Mouse (Mus musculus): ENCODE measurements around the gene Ston1. TPM values are rescaled to one million over a fixed set of nuclear protein-coding genes. Genes with fewer than 3 reads are reported as not detected.

The Ston1 gene
- polyA plus RNA-seq, 1 experiment from 2014 or later, result 2.4 TPM

DNA sequence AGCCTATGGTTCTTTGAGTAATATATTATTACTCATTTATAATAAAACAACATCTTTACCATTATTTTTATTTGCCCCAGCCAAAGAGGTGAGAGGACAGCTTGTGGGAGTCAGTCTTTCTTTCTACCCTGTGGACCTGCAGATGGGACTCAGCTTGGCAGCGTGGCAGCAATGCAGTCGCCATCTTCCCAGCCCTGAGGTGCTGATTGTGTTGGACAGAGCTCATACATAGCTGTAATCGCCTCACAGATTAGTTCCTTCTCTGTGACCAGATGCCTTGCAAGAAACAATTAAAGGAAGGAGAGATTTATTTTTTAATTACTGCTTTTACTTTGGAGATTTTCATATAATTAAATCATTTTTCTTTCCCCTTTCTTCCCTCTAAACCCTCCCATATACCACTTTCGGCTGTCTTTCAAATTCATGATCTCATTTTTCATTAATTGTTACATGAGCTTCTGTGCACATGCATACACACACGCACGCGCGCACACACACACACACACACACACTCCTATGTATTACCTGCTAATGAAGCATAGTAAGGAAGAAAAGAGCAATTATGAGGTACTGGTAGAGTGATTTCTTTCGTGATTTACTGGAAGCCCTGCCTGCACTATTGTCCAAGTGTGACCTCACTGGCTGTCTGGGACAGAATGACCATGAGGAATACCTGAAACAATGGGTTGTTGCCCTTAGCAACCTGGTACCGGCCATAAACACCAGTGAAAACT lies 27.5 kb upstream of the Ston1 start:
- Histone ChIP-seq H3K9ac (no peak overlapping the region), H3K4me1 (no peaks in the 10 kb centered on the region; the same call in 1 of the 2 replicates), H3K27ac (no peak overlapping the region), H3K36me3 (replicated peaks) (peaks cover 56% of the 10 kb centered on the region), H3K4me3 (replicated peaks) (no peak overlapping the region), H3K9me3 (no peaks in the 10 kb centered on the region), H3K27me3 (no peaks in the 10 kb centered on the region), H3K4me2 (no peak overlapping the region)
- no peak for ATAC-seq (ENCODE audit: low FRiP score)
- WGBS, result 67% methylated on average over 10 of the region's 10 CpGs

GRCm38 (mm10) chr17:88570784-88571183 lies 26.7 kb upstream of the Ston1 start:
- peaks cover 60% of the 10 kb centered on the region for H3K36me3 ChIP-seq (replicated peaks)
- no peak overlapping the region for H3K4me2 ChIP-seq
- no peak overlapping the region for H3K9ac ChIP-seq
- 92% methylated on average over 11 of the region's 11 CpGs for WGBS
- ATAC-seq (ENCODE audit: low FRiP score), result no peak; the same call in 1 of the 2 replicates
- H3K27me3 ChIP-seq, result no peaks in the 10 kb centered on the region
- no peaks in the 10 kb centered on the region; the same call in 1 of the 2 replicates for H3K4me1 ChIP-seq
- no peaks in the 10 kb centered on the region for H3K9me3 ChIP-seq
- H3K4me3 ChIP-seq (replicated peaks), result no peak overlapping the region
- H3K27ac ChIP-seq, result no peak overlapping the region

DNA sequence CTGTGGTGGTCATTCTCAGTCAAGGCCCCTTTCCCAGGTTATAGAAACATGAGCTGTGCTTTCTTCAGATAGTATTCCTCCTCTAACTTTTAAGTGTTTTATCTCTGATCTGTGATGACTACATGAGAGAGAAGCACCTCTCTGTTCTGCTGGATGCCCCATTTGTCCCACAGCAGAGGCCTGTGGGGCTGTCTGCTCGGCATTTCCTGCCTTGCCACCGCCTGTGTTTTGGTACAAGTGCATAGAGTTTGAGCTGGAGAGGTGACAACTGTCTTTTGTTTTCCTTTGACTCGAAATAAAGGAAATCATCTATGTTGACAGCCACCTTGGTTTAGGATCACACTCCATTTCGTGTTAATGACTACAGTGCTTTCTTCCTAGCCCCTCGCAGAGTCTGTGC lies 22.7 kb upstream of the Ston1 start:
- Histone ChIP-seq H3K27ac (no peak overlapping the region), H3K9me3 (no peaks in the 10 kb centered on the region), H3K4me3 (replicated peaks) (no peak overlapping the region), H3K27me3 (no peaks in the 10 kb centered on the region), H3K4me2 (no peak overlapping the region), H3K36me3 (replicated peaks) (peaks cover 66% of the 10 kb centered on the region), H3K9ac (no peak overlapping the region), H3K4me1 (no peaks in the 10 kb centered on the region; the same call in 1 of the 2 replicates)
- no peak for ATAC-seq (ENCODE audit: low FRiP score)
- 77% methylated on average over 5 of the region's 5 CpGs for WGBS

DNA sequence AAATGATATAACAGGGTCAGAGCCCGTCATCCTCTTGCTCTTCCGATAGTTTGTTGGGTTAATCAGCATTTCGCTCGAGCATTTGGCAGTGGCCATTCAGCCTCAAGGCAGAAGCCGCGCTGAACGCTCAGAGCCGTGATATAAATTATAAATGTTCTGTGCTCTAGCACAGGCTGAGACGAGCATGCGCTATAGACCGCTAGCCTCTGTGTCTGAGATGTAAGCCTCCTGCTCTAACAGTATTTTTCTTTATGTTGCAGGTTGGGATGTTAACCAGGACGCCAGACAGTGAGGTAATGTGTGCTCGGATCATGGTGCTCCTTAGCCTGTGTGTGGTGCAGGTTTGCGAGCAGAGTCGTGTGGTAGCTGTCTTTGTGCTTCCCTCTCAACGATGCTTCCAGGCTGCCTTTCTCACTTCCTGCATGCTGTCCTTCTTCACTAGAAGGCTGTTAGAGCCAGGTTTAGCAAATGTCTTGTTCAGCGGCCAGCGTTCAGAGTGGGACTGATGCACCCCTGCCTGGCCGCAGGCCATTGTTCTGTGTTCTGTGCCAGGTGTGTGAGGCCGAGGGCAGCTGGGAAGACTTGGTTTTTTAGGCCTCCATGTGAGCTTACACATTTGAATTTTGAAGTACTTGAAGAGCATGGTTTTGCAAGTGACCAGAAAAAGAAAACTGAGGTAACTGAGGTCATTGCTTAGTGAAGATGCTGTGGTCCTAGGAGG lies 18.8 kb upstream of the Ston1 start:
- WGBS, result 91% methylated on average over 20 of the region's 20 CpGs

DNA sequence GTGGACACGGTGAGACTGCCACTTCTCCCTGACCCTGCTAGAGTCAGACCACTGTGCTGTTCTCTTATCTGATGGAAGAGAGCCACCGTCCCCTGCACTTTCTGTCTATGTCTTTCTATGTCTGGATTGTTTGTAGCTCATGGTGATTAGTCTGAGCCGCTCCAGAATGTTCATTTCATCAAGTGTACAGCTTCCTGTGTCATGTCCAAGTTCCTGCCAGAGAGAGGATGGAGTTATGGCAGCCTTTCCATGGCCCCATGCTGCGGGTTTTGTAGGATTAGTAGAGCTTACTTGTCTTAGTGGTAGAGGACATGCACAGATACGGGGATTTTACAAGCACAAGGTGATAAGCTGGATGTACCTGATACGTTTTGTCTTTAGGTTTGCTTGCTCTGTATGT lies 16.9 kb upstream of the Ston1 start:
- Histone ChIP-seq H3K27me3 (no peaks in the 10 kb centered on the region), H3K4me3 (replicated peaks) (no peak overlapping the region), H3K27ac (no peak overlapping the region), H3K9ac (no peak overlapping the region), H3K4me1 (no peaks in the 10 kb centered on the region), H3K36me3 (replicated peaks) (peaks cover 63% of the 10 kb centered on the region), H3K4me2 (no peak overlapping the region), H3K9me3 (0 out of 2 replicates have a peak, but pooled peaks cover 2% of the 10 kb centered on the region)
- WGBS, result 94% methylated on average over 6 of the region's 6 CpGs
- no peak for ATAC-seq (ENCODE audit: low FRiP score)

More for the DNA sequence above, 18.8 kb upstream of the Ston1 start:
- no peak overlapping the region for H3K27ac ChIP-seq
- no peaks in the 10 kb centered on the region for H3K4me1 ChIP-seq
- no peak overlapping the region for H3K4me2 ChIP-seq
- no peak overlapping the region for H3K4me3 ChIP-seq (replicated peaks)
- ATAC-seq (ENCODE audit: low FRiP score), result no peak
- no peaks in the 10 kb centered on the region for H3K27me3 ChIP-seq
- H3K9me3 ChIP-seq, result no peaks in the 10 kb centered on the region
- no peak overlapping the region for H3K9ac ChIP-seq
- peaks cover 47% of the 10 kb centered on the region for H3K36me3 ChIP-seq (replicated peaks)

DNA sequence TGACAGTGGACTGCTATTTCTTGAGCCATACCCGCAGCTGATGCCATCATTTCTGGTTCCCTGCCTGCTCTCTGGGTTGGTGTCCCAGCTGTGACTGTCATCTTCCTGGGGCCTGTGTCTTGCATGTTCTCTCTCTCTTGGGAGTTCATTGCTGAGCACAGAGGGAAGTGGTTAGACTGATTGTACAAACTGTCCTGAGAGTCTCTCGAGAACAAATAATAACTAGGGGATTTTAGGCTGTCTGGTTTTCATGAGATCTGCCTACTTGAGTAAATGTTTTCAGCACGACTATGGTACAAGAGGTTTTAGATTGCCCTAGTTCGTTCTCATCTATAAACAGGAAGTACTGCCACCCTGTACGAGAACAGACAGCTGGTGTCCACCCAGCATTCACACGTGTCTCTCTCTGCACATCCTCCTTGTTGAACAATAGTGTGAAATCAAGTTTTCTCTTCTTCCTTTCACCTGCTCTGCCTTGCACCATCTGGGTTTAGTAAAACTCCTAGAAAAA lies 15.9 kb upstream of the Ston1 start:
- Histone ChIP-seq H3K27ac (no peak overlapping the region), H3K36me3 (replicated peaks) (peaks cover 63% of the 10 kb centered on the region), H3K9me3 (0 out of 2 replicates have a peak, but pooled peaks cover 2% of the 10 kb centered on the region), H3K4me3 (replicated peaks) (no peak overlapping the region), H3K4me2 (no peak overlapping the region), H3K4me1 (no peaks in the 10 kb centered on the region), H3K27me3 (no peaks in the 10 kb centered on the region), H3K9ac (no peak overlapping the region)
- no peak for ATAC-seq (ENCODE audit: low FRiP score)
- WGBS, result 80% methylated on average over 6 of the region's 6 CpGs

GRCm38 (mm10) chr17:88582999-88583398 lies 14.5 kb upstream of the Ston1 start:
- no peak overlapping the region for H3K4me2 ChIP-seq
- H3K27me3 ChIP-seq, result no peaks in the 10 kb centered on the region
- H3K9me3 ChIP-seq, result 0 out of 2 replicates have a peak, but pooled peaks cover 2% of the 10 kb centered on the region
- no peaks in the 10 kb centered on the region for H3K4me1 ChIP-seq
- H3K36me3 ChIP-seq (replicated peaks), result peaks cover 60% of the 10 kb centered on the region
- no peak overlapping the region for H3K9ac ChIP-seq
- H3K4me3 ChIP-seq (replicated peaks), result no peak overlapping the region
- H3K27ac ChIP-seq, result no peak overlapping the region
- no peak for ATAC-seq (ENCODE audit: low FRiP score)
- WGBS, result 86% methylated on average over 11 of the region's 11 CpGs

DNA sequence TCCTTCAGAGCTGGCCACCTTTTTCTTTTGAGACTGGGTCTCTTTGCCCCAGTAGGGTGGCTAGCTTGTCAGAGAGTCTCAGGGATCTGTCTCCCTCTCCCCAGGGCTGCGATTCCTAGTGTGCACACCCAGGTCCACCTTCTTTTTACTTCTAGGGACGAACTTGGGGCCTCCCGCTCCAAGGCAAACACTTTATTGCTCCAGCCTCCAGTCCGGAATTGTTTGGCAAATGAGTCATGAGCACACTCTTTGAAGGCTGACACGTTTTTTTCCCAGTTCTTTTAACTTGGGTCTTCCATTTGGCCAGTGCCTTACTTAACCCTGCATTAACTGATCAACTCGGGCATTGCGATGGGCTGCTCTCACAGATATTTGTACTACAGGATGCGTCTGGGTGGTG lies 14.1 kb upstream of the Ston1 start:
- no peak overlapping the region for H3K9ac ChIP-seq
- H3K4me3 ChIP-seq (replicated peaks), result no peak overlapping the region
- H3K4me2 ChIP-seq, result no peak overlapping the region
- no peak for ATAC-seq (ENCODE audit: low FRiP score)
- H3K27ac ChIP-seq, result no peak overlapping the region
- H3K36me3 ChIP-seq (replicated peaks), result peaks cover 62% of the 10 kb centered on the region
- 90% methylated on average over 8 of the region's 8 CpGs for WGBS
- H3K27me3 ChIP-seq, result no peaks in the 10 kb centered on the region
- H3K4me1 ChIP-seq, result no peaks in the 10 kb centered on the region
- H3K9me3 ChIP-seq, result 0 out of 2 replicates have a peak, but pooled peaks cover 2% of the 10 kb centered on the region

GRCm38 (mm10) chr17:88587371-88587770 lies 10.1 kb upstream of the Ston1 start:
- H3K36me3 ChIP-seq (replicated peaks), result peaks cover 53% of the 10 kb centered on the region
- 84% methylated on average over 15 of the region's 15 CpGs for WGBS

GRCm38 (mm10) chr17:88588228-88588627 lies 9.3 kb upstream of the Ston1 start:
- WGBS, result 91% methylated on average over 8 of the region's 8 CpGs
- H3K9me3 ChIP-seq, result 0 out of 2 replicates have a peak, but pooled peaks cover 2% of the 10 kb centered on the region
- H3K27ac ChIP-seq, result no peak overlapping the region
- no peak overlapping the region for H3K9ac ChIP-seq
- no peaks in the 10 kb centered on the region for H3K4me1 ChIP-seq
- peaks cover 51% of the 10 kb centered on the region for H3K36me3 ChIP-seq (replicated peaks)
- no peaks in the 10 kb centered on the region for H3K27me3 ChIP-seq
- no peak overlapping the region for H3K4me3 ChIP-seq (replicated peaks)
- H3K4me2 ChIP-seq, result no peak overlapping the region
- no peak for ATAC-seq (ENCODE audit: low FRiP score)

More at GRCm38 (mm10) chr17:88587371-88587770, 10.1 kb upstream of the Ston1 start:
- Histone ChIP-seq H3K4me2 (no peak overlapping the region), H3K4me3 (replicated peaks) (no peak overlapping the region), H3K27ac (no peak overlapping the region), H3K9me3 (0 out of 2 replicates have a peak, but pooled peaks cover 2% of the 10 kb centered on the region), H3K4me1 (no peaks in the 10 kb centered on the region), H3K27me3 (no peaks in the 10 kb centered on the region), H3K9ac (no peak overlapping the region)
- ATAC-seq (ENCODE audit: low FRiP score), result no peak

GRCm38 (mm10) chr17:88590251-88590650 lies 7.2 kb upstream of the Ston1 start:
- Histone ChIP-seq H3K4me3 (replicated peaks) (no peak overlapping the region), H3K36me3 (replicated peaks) (peaks cover 32% of the 10 kb centered on the region), H3K9me3 (no peaks in the 10 kb centered on the region), H3K27me3 (no peaks in the 10 kb centered on the region), H3K27ac (no peak overlapping the region), H3K4me2 (no peak overlapping the region), H3K4me1 (no peaks in the 10 kb centered on the region), H3K9ac (no peak overlapping the region)
- 82% methylated on average over 6 of the region's 6 CpGs for WGBS
- ATAC-seq (ENCODE audit: low FRiP score), result no peak

- Histone ChIP-seq H3K4me2 (no peak overlapping the region), H3K4me1 (peaks cover 16% of the 10 kb centered on the region), H3K9ac (no peak overlapping the region), H3K27me3 (no peaks in the 10 kb centered on the region), H3K9me3 (no peaks in the 10 kb centered on the region), H3K4me3 (replicated peaks) (no peak overlapping the region), H3K36me3 (replicated peaks) (no peaks in the 10 kb centered on the region), H3K27ac (no peak overlapping the region)
- WGBS, result 85% methylated on average over 4 of the region's 4 CpGs
- ATAC-seq (ENCODE audit: low FRiP score), result no peak
Measured at GRCm38 (mm10) chr17:88595071-88595470, 2.4 kb upstream of the Ston1 start.

Data from forebrain, embryonic 12.5 days (tissue).